Mouse (Mus musculus): ENCODE measurements around the gene S1pr5. TPM values are rescaled to one million over a fixed set of nuclear protein-coding genes. Genes with fewer than 3 reads are reported as not detected.

Gene S1pr5
- total and polyA plus RNA-seq, 2 experiments: 4.1 to 5.3 TPM

- no peaks in the 10 kb centered on the region for H3K79me2 ChIP-seq (ENCODE audit: control insufficient read depth, insufficient read depth, low read length)
- TF ChIP-seq CTCF (IDR thresholded peaks at IDR 0.05; ENCODE audit: low read depth, low read length) (no peak), POLR2A (IDR thresholded peaks at IDR 0.05; ENCODE audit: extremely low read depth, insufficient read depth, low read length) (no peak)
- H3K27me3 ChIP-seq (ENCODE audit: control insufficient read depth, insufficient read depth, low read length): no peaks in the 10 kb centered on the region
- H3K4me3 ChIP-seq (ENCODE audit: insufficient read depth, low read depth, low read length): no peak overlapping the region
- no peak for DNase-seq (ENCODE audit: extremely low read depth, low read depth, low spot score)
- 97% methylated on average over 5 of the region's 5 CpGs for WGBS
- peaks cover 18% of the 10 kb centered on the region; the same call in 1 of the 2 replicates for H3K36me3 ChIP-seq (ENCODE audit: control insufficient read depth, insufficient read depth, low read length)
- H3K27ac ChIP-seq (replicated peaks; ENCODE audit: insufficient read depth, low read depth, low read length): no peak overlapping the region
- H3K4me1 ChIP-seq (ENCODE audit: control insufficient read depth, insufficient read depth, low read length): no peaks in the 10 kb centered on the region
- H3K9ac ChIP-seq (ENCODE audit: low read depth, low read length): no peak overlapping the region
Measured at GRCm38 (mm10) chr9:21277776-21278175, 29.5 kb upstream of the S1pr5 start.

- Histone ChIP-seq H3K27ac (replicated peaks; ENCODE audit: insufficient read depth, low read depth, low read length) (no peak overlapping the region), H3K9ac (ENCODE audit: low read depth, low read length) (no peak overlapping the region), H3K79me2 (ENCODE audit: control insufficient read depth, insufficient read depth, low read length) (no peaks in the 10 kb centered on the region), H3K4me3 (ENCODE audit: insufficient read depth, low read depth, low read length) (no peak overlapping the region), H3K36me3 (ENCODE audit: control insufficient read depth, insufficient read depth, low read length) (peaks cover 20% of the 10 kb centered on the region; the same call in 1 of the 2 replicates), H3K4me1 (ENCODE audit: control insufficient read depth, insufficient read depth, low read length) (no peaks in the 10 kb centered on the region), H3K27me3 (ENCODE audit: control insufficient read depth, insufficient read depth, low read length) (no peaks in the 10 kb centered on the region)
- no peak for DNase-seq (ENCODE audit: extremely low read depth, low read depth, low spot score)
- WGBS: 83% methylated on average over 8 of the region's 8 CpGs
- TF ChIP-seq CTCF (IDR thresholded peaks at IDR 0.05; ENCODE audit: low read depth, low read length) (no peak), POLR2A (IDR thresholded peaks at IDR 0.05; ENCODE audit: extremely low read depth, insufficient read depth, low read length) (no peak)
Measured at GRCm38 (mm10) chr9:21276307-21276706, 28.1 kb upstream of the S1pr5 start.

- WGBS: 90% methylated on average over 12 of the region's 12 CpGs
- Histone ChIP-seq H3K36me3 (ENCODE audit: control insufficient read depth, insufficient read depth, low read length) (peaks cover 21% of the 10 kb centered on the region; the same call in 1 of the 2 replicates), H3K4me1 (ENCODE audit: control insufficient read depth, insufficient read depth, low read length) (no peaks in the 10 kb centered on the region), H3K4me3 (ENCODE audit: insufficient read depth, low read depth, low read length) (no peak overlapping the region), H3K27ac (replicated peaks; ENCODE audit: insufficient read depth, low read depth, low read length) (no peak overlapping the region), H3K79me2 (ENCODE audit: control insufficient read depth, insufficient read depth, low read length) (no peaks in the 10 kb centered on the region), H3K9ac (ENCODE audit: low read depth, low read length) (no peak overlapping the region), H3K27me3 (ENCODE audit: control insufficient read depth, insufficient read depth, low read length) (no peaks in the 10 kb centered on the region)
- no peak for DNase-seq (ENCODE audit: extremely low read depth, low read depth, low spot score)
- no peak for TF ChIP-seq CTCF (IDR thresholded peaks at IDR 0.05; ENCODE audit: low read depth, low read length)
- TF ChIP-seq POLR2A (IDR thresholded peaks at IDR 0.05; ENCODE audit: extremely low read depth, insufficient read depth, low read length): no peak
Measured at GRCm38 (mm10) chr9:21275727-21276126, 27.5 kb upstream of the S1pr5 start.

GRCm38 (mm10) chr9:21275013-21275710, 26.9 kb upstream of the S1pr5 start:
- Histone ChIP-seq H3K4me3 (ENCODE audit: insufficient read depth, low read depth, low read length) (no peak overlapping the region), H3K4me1 (ENCODE audit: control insufficient read depth, insufficient read depth, low read length) (no peaks in the 10 kb centered on the region), H3K79me2 (ENCODE audit: control insufficient read depth, insufficient read depth, low read length) (no peaks in the 10 kb centered on the region), H3K9ac (ENCODE audit: low read depth, low read length) (no peak overlapping the region), H3K36me3 (ENCODE audit: control insufficient read depth, insufficient read depth, low read length) (peaks cover 21% of the 10 kb centered on the region; the same call in 1 of the 2 replicates), H3K27ac (replicated peaks; ENCODE audit: insufficient read depth, low read depth, low read length) (no peak overlapping the region), H3K27me3 (ENCODE audit: control insufficient read depth, insufficient read depth, low read length) (no peaks in the 10 kb centered on the region)
- WGBS: 81% methylated on average over 7 of the region's 7 CpGs
- no peak for DNase-seq (ENCODE audit: extremely low read depth, low read depth, low spot score)
- TF ChIP-seq CTCF (IDR thresholded peaks at IDR 0.05; ENCODE audit: low read depth, low read length) (no peak), POLR2A (IDR thresholded peaks at IDR 0.05; ENCODE audit: extremely low read depth, insufficient read depth, low read length) (no peak)

GRCm38 (mm10) chr9:21274336-21274735, 26.1 kb upstream of the S1pr5 start:
- Histone ChIP-seq H3K4me1 (ENCODE audit: control insufficient read depth, insufficient read depth, low read length) (no peaks in the 10 kb centered on the region), H3K27me3 (ENCODE audit: control insufficient read depth, insufficient read depth, low read length) (no peaks in the 10 kb centered on the region), H3K36me3 (ENCODE audit: control insufficient read depth, insufficient read depth, low read length) (peaks cover 20% of the 10 kb centered on the region; the same call in 1 of the 2 replicates), H3K9ac (ENCODE audit: low read depth, low read length) (no peak overlapping the region), H3K27ac (replicated peaks; ENCODE audit: insufficient read depth, low read depth, low read length) (no peak overlapping the region), H3K79me2 (ENCODE audit: control insufficient read depth, insufficient read depth, low read length) (no peaks in the 10 kb centered on the region), H3K4me3 (ENCODE audit: insufficient read depth, low read depth, low read length) (no peak overlapping the region)
- TF ChIP-seq POLR2A (IDR thresholded peaks at IDR 0.05; ENCODE audit: extremely low read depth, insufficient read depth, low read length) (no peak), CTCF (IDR thresholded peaks at IDR 0.05; ENCODE audit: low read depth, low read length) (no peak)
- DNase-seq (ENCODE audit: extremely low read depth, low read depth, low spot score): no peak
- WGBS: 62% methylated on average over 3 of the region's 3 CpGs
